Mouse (Mus musculus) lung, embryonic 16.5 days (tissue): ENCODE measurements at regions not wholly inside any gene's neighbourhood (a gene's known extent, or its start where the extent isn't known, plus 50 kb on each side); places are given as distances from the start of the nearest gene placed in this dataset.

Experiments used
- ATAC-seq: fragments of 200-750 bp; cut with Nextera tagmentation; 2 replicates; pipeline ENCODE4 v1.8.0; 2017; ENCODE audit warnings: low read depth, mild to moderate bottlenecking, moderate library complexity
- H3K27ac ChIP-seq: fragments of 300-500 bp; sonication (generic); 2 replicates; pipeline ENCODE4 v1.5.1; 2014; ENCODE audit warnings: mild to moderate bottlenecking, control low read depth, low read length
- H3K27me3 ChIP-seq: fragments of 300-500 bp; sonication (generic); 2 replicates; pipeline ENCODE4 v1.6.1; 2014; ENCODE audit warnings: low read depth, low read length, mixed read lengths; ENCODE audit not compliant: control insufficient read depth, insufficient read depth
- H3K36me3 ChIP-seq: fragments of 300-500 bp; sonication (generic); 2 replicates; pipeline ENCODE4 v1.6.1; 2014; ENCODE audit warnings: low read length; ENCODE audit not compliant: control insufficient read depth, insufficient read depth
- H3K4me1 ChIP-seq: fragments of 300-500 bp; sonication (generic); replicated peaks from 2 replicates; pipeline ENCODE4 v1.6.1; 2014; ENCODE audit warnings: low read length, mixed read lengths; ENCODE audit not compliant: control insufficient read depth, insufficient read depth
- H3K4me2 ChIP-seq: fragments of 300-500 bp; sonication (generic); 2 replicates; pipeline ENCODE4 v1.6.1; 2014; ENCODE audit warnings: low read depth, low read length, control low read depth
- H3K4me3 ChIP-seq: fragments of 300-500 bp; sonication (generic); 2 replicates; pipeline ENCODE4 v1.5.1; 2014; ENCODE audit warnings: mild to moderate bottlenecking, low read length, control low read depth
- H3K9ac ChIP-seq: fragments of 300-500 bp; sonication (generic); 2 replicates; pipeline ENCODE4 v1.6.1; 2014; ENCODE audit warnings: low read length, control low read depth
- H3K9me3 ChIP-seq: fragments of 300-500 bp; sonication (generic); 2 replicates; pipeline ENCODE4 v1.6.1; 2016; ENCODE audit warnings: low read length; ENCODE audit not compliant: control insufficient read depth
- WGBS: fragments of 180-500 bp; shearing (Covaris S2); extraction: QIAGEN DNeasy Blood & Tissue Kit; methylation state at CpG from one replicate; pipeline ENCODE4 v1.1.7; 2014; 5-methylcytosine and 5-hydroxymethylcytosine counted together

DNA sequence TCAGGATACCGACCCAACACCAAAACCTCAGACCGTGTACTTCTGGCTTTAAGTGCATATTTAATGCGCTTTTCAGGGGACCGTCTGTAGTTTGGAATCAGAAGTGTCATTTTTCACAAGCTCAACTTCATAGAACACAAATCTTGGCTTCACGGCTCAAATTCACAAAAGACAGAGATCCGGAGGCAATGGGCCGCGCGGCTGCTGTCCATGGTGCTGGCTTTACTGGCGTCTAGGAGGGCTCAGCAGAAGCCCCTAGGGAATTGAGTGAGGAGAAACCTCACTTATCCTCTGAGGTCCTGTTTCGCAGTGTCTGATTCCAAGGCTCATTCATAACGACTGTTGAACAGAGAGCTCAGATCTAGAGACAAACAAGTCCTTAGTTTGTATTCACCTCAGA is 196.5 kb upstream of the Ajap1 start:
- no peaks in the 10 kb centered on the region for H3K36me3 ChIP-seq
- H3K4me1 ChIP-seq: no peaks in the 10 kb centered on the region
- 30% methylated on average over 12 of the region's 12 CpGs for WGBS
- no peaks in the 10 kb centered on the region for H3K27me3 ChIP-seq
- no peak overlapping the region for H3K4me2 ChIP-seq
- no peak overlapping the region for H3K9ac ChIP-seq
- no peaks in the 10 kb centered on the region for H3K9me3 ChIP-seq
- H3K4me3 ChIP-seq: no peak overlapping the region
- no peak for ATAC-seq
- H3K27ac ChIP-seq: no peak overlapping the region

- WGBS: 63% methylated on average over 8 of the region's 8 CpGs
- Histone ChIP-seq H3K4me3 (no peak overlapping the region), H3K27me3 (no peaks in the 10 kb centered on the region), H3K4me2 (no peak overlapping the region), H3K36me3 (no peaks in the 10 kb centered on the region), H3K4me1 (no peaks in the 10 kb centered on the region), H3K27ac (no peak overlapping the region), H3K9ac (no peak overlapping the region), H3K9me3 (no peaks in the 10 kb centered on the region)
- ATAC-seq: no peak
Observed at GRCm38 (mm10) chr4:153688441-153688840, 205.8 kb upstream of the Ajap1 start.

- H3K27me3 ChIP-seq: no peaks in the 10 kb centered on the region
- no peak overlapping the region for H3K27ac ChIP-seq
- no peaks in the 10 kb centered on the region for H3K4me1 ChIP-seq
- H3K4me2 ChIP-seq: no peak overlapping the region
- H3K4me3 ChIP-seq: no peak overlapping the region
- no peaks in the 10 kb centered on the region for H3K9me3 ChIP-seq
- H3K36me3 ChIP-seq: no peaks in the 10 kb centered on the region
- no peak overlapping the region for H3K9ac ChIP-seq
- ATAC-seq: no peak
- WGBS: 65% methylated on average over 12 of the region's 12 CpGs
Observed at GRCm38 (mm10) chr4:153693881-153694280, 211.3 kb upstream of the Ajap1 start.

DNA sequence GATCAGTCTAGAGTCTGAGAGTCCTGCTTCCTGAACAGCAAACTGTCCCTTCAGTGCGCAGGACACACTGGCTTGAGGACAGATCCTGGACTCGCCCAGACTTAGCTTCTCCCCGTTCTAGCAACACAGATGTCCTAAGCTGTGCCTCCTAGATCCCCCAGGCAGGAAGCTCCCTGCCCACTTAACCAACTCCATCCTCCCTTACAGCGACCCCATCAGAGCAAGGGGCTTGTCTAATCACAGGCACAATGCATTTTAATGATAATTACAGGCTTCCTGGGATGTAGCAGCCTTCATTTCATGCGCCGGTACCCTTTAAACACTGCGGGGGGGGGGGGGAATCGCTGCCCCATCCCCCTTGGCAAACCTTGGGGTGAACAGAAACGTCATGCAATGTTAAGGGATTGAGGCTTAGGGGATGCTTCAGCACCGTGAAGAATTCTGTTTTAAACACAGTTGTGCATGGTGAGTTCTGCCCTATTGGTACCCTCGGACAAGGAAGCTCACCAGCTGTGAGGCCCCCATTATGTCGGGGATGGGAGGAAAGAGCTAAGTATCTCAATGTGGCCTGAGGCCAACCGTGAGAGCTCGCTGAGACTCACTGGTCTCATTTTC is 213.9 kb upstream of the Ajap1 start:
- H3K36me3 ChIP-seq: no peaks in the 10 kb centered on the region
- no peaks in the 10 kb centered on the region for H3K27me3 ChIP-seq
- no peak overlapping the region for H3K27ac ChIP-seq
- no peaks in the 10 kb centered on the region for H3K4me1 ChIP-seq
- WGBS: 57% methylated on average over 14 of the region's 14 CpGs
- H3K9ac ChIP-seq: no peak overlapping the region
- H3K4me2 ChIP-seq: no peak overlapping the region
- H3K9me3 ChIP-seq: no peaks in the 10 kb centered on the region
- no peak overlapping the region for H3K4me3 ChIP-seq
- ATAC-seq: no peak

GRCm38 (mm10) chr4:153707218-153707617 is 224.6 kb upstream of the Ajap1 start:
- no peak overlapping the region for H3K4me2 ChIP-seq
- H3K4me3 ChIP-seq: no peak overlapping the region
- no peaks in the 10 kb centered on the region for H3K9me3 ChIP-seq
- peak; percentile 43; the same call in 1 of the 2 replicates for ATAC-seq
- no peaks in the 10 kb centered on the region for H3K27me3 ChIP-seq
- no peaks in the 10 kb centered on the region for H3K36me3 ChIP-seq
- H3K27ac ChIP-seq: no peak overlapping the region
- 35% methylated on average over 7 of the region's 8 CpGs for WGBS
- H3K9ac ChIP-seq: no peak overlapping the region
- H3K4me1 ChIP-seq: no peaks in the 10 kb centered on the region

- H3K27ac ChIP-seq: no peak overlapping the region
- ATAC-seq: no peak
- H3K4me1 ChIP-seq: no peaks in the 10 kb centered on the region
- no peaks in the 10 kb centered on the region for H3K27me3 ChIP-seq
- no peaks in the 10 kb centered on the region for H3K36me3 ChIP-seq
- WGBS: 39% methylated on average over 6 of the region's 6 CpGs
- no peak overlapping the region for H3K9ac ChIP-seq
- no peaks in the 10 kb centered on the region for H3K9me3 ChIP-seq
- H3K4me2 ChIP-seq: no peak overlapping the region
- no peak overlapping the region for H3K4me3 ChIP-seq
Observed at GRCm38 (mm10) chr4:153714995-153715645, 232.5 kb upstream of the Ajap1 start.

DNA sequence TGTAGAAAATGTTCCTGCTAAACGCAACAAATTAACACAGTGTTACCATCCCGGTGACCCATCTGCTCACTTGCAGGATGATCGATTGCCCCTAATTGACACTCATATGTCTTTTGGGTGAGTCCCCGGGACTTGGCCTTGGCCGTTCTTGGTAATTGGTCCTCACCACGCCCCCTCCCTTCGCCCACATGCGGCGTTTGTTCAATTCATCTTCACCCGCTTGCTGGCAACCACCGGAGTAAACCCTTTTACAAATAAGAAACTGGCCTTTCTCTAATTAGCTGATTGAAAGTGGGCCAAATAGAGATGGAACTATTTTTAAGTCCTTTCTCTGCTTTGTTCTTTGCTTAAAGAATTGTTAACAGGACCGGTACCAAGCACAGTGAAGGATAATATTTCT is 234.7 kb upstream of the Ajap1 start:
- no peak overlapping the region for H3K27ac ChIP-seq
- H3K9ac ChIP-seq: no peak overlapping the region
- no peak overlapping the region for H3K4me3 ChIP-seq
- no peaks in the 10 kb centered on the region for H3K27me3 ChIP-seq
- 83% methylated on average over 12 of the region's 12 CpGs for WGBS
- ATAC-seq: no peak
- H3K36me3 ChIP-seq: no peaks in the 10 kb centered on the region
- H3K4me1 ChIP-seq: no peaks in the 10 kb centered on the region
- no peaks in the 10 kb centered on the region for H3K9me3 ChIP-seq
- H3K4me2 ChIP-seq: no peak overlapping the region

DNA sequence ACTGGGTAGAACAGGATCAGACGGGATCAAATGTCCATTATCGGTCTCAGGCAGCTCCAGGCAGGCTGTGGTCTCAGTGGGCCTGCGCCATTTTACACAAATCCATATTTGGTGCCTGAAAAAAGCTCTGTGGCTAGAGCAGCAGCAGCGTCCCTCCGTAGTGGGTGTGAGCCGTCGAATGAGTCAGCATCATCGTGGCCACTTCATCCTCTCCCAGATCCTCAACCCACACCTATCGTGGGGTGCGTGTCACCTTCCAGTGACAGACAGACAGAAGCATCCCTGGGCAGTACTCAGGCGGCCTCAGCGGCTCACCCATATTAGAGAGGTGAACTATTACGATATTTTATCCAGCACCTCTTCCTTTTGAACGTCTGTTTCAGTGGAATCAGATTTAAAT is 233.0 kb upstream of the A430005L14Rik start:
- H3K4me2 ChIP-seq: no peak overlapping the region
- no peak overlapping the region for H3K9ac ChIP-seq
- no peaks in the 10 kb centered on the region for H3K4me1 ChIP-seq
- H3K27me3 ChIP-seq: no peaks in the 10 kb centered on the region
- H3K9me3 ChIP-seq: no peaks in the 10 kb centered on the region
- ATAC-seq: no peak
- WGBS: 77% methylated on average over 14 of the region's 14 CpGs
- H3K36me3 ChIP-seq: no peaks in the 10 kb centered on the region
- no peak overlapping the region for H3K27ac ChIP-seq
- no peak overlapping the region for H3K4me3 ChIP-seq

- no peak for ATAC-seq
- Histone ChIP-seq H3K36me3 (no peaks in the 10 kb centered on the region), H3K4me1 (no peaks in the 10 kb centered on the region), H3K9me3 (no peaks in the 10 kb centered on the region), H3K9ac (no peak overlapping the region), H3K4me3 (no peak overlapping the region), H3K27ac (no peak overlapping the region), H3K27me3 (no peaks in the 10 kb centered on the region), H3K4me2 (no peak overlapping the region)
- WGBS: 72% methylated on average over 10 of the region's 10 CpGs
Observed at GRCm38 (mm10) chr4:153727273-153727672, 229.8 kb upstream of the A430005L14Rik start.
